Mouse (Mus musculus) myocyte (in vitro differentiated cells): ENCODE data around the gene AI837181.

Experiments
- CEBPB ChIP-seq: IDR thresholded peaks from 2 replicates; pipeline ENCODE4 v1.6.1; 2011; ENCODE audit warnings: mild to moderate bottlenecking, moderate library complexity; ENCODE audit not compliant: poor library complexity, insufficient read depth, severe bottlenecking
- E2F4 ChIP-seq: IDR thresholded peaks from one replicate; pipeline ENCODE4 v1.6.1; 2011; ENCODE audit warnings: mild to moderate bottlenecking, control low read depth, moderate library complexity; ENCODE audit not compliant: insufficient read depth
- MAX ChIP-seq: IDR thresholded peaks from one replicate; pipeline ENCODE4 v1.6.1; 2011; ENCODE audit warnings: low read depth, mild to moderate bottlenecking, control low read depth
- MYOD1 ChIP-seq, 3 experiments: IDR thresholded peaks; one replicate each; pipeline ENCODE4 v1.6.1; 2011; ENCODE audit warnings: control low read depth in 2 of 3, low read depth in 2 of 3, mild to moderate bottlenecking in 2 of 3, moderate library complexity in 1 of 3; ENCODE audit not compliant: insufficient read length in 2 of 3, control insufficient read depth in 1 of 3
- MYOG ChIP-seq, 3 experiments: IDR thresholded peaks; one replicate each; pipeline ENCODE4 v1.6.1; 2011; ENCODE audit warnings: control low read depth in 2 of 3, low read depth in 2 of 3, mild to moderate bottlenecking in 2 of 3; ENCODE audit not compliant: insufficient read length in 2 of 3, control insufficient read depth in 1 of 3, insufficient read depth in 1 of 3
- POLR2A ChIP-seq: IDR thresholded peaks from one replicate; pipeline ENCODE4 v1.6.1; 2011; ENCODE audit warnings: low read depth, mild to moderate bottlenecking, control low read depth, moderate library complexity; ENCODE audit not compliant: insufficient read length
- POLR2AphosphoS2 ChIP-seq: IDR thresholded peaks from one replicate; pipeline ENCODE4 v1.6.1; 2011; ENCODE audit warnings: low read depth, control low read depth; ENCODE audit not compliant: insufficient read length
- REST ChIP-seq: IDR thresholded peaks from one replicate; pipeline ENCODE4 v1.6.1; 2011; ENCODE audit warnings: mild to moderate bottlenecking, control low read depth, moderate library complexity; ENCODE audit not compliant: insufficient read depth, insufficient read length
- SRF ChIP-seq: IDR thresholded peaks from one replicate; pipeline ENCODE4 v1.6.1; 2011; ENCODE audit warnings: low read depth; ENCODE audit not compliant: control insufficient read depth, insufficient read length
- TCF12 ChIP-seq: IDR thresholded peaks from one replicate; pipeline ENCODE4 v1.6.1; 2011; ENCODE audit warnings: mild to moderate bottlenecking, control low read depth; ENCODE audit not compliant: poor library complexity, insufficient read depth, severe bottlenecking
- TCF3 ChIP-seq: IDR thresholded peaks from one replicate; pipeline ENCODE4 v1.6.1; 2011; ENCODE audit warnings: low read depth, control low read depth; ENCODE audit not compliant: insufficient read length
- USF1 ChIP-seq: IDR thresholded peaks from one replicate; pipeline ENCODE4 v1.6.1; 2011; ENCODE audit warnings: low read depth, mild to moderate bottlenecking, control low read depth, moderate library complexity

DNA sequence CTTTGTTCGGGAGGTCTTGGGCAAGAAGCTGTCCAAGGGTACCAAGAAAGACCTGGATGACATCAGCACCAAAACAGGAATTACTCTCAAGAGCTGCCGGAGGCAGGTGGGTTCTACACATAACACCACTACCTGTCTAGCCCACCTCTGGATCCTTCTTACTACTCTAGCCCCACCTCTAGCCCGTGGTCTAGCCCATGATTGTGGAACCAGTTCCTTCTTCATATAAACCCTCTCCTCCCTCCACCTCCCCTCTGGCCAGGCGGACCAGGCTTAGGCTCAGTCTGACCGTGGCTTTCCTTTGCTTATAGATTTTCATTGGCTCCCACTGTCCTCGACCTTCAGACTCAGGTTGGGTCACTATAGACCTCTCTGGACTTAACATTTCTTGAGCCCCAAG, 36.5 kb downstream of the AI837181 start:
- TF ChIP-seq MAX = no peak
- no peak for TF ChIP-seq POLR2A
- TF ChIP-seq MYOD1 (IDR thresholded peaks at IDR 0.05; ENCODE audit: control insufficient read depth in 1 of 3, insufficient read length in 2 of 3, low read depth in 2 of 3) = no peak
- TF ChIP-seq SRF = no peak
- TF ChIP-seq TCF12 = no peak
- no peak for TF ChIP-seq CEBPB
- no peak for TF ChIP-seq MYOG (IDR thresholded peaks at IDR 0.05; ENCODE audit: control insufficient read depth in 1 of 3, insufficient read depth in 1 of 3, insufficient read length in 2 of 3, low read depth in 2 of 3)
- TF ChIP-seq POLR2AphosphoS2 = no peak
- no peak for TF ChIP-seq USF1
- TF ChIP-seq E2F4 = no peak
- TF ChIP-seq REST = no peak
- TF ChIP-seq TCF3 = no peak
